Mouse (Mus musculus): ENCODE results near the gene Ms4a6c. TPM values are rescaled to one million over a fixed set of nuclear protein-coding genes. Genes with fewer than 3 reads are reported as not detected.
"Not testable (repeated sequence)": the region's sequence is repeated elsewhere in the genome, so short reads cannot be mapped to it uniquely, and the experiment has no call there.

The Ms4a6c gene
- total RNA-seq, 2 experiments from 2014 or later, result 10.2 to 10.3 TPM

DNA sequence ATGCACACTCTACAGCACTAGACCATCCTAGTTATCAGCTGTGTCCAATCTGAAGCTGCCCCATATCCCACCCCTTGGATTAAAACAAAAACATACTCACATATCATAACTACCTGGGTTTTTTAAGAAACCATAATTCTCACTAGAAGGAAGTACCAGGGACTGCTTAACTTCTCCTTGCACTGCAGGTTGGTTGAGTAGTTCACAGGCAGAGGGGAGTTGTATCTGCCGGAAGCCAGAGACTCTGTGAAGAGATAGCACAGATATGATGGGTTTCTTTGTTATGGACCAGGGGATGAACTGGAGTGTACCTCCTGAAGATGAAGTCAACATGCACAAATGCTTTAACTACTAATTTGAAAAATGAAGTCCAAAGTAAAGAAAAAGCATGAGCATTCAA lies 31.6 kb downstream of the Ms4a6c start:
- no peak for DNase-seq (ENCODE audit: low spot score in 2 of 2)

DNA sequence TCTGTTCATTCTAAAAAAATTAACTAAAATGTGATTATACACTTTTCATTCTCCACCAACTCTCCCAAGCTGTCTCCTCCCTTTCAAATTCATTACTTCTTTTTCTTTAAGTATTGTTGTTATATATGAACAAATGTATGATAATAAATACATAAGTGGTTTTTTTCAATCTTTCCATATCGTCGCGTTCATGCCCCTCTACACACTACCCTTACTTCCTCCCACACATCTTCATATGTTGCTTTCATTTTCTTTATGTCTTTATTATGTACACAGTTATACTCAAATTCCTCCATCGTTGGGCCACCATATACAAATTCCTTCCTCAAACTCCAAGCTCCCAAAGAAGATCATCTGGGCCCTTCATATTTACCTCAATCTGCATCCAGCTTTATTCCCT lies 32.2 kb downstream of the Ms4a6c start:
- DNase-seq (ENCODE audit: low spot score in 2 of 2), result no peak

DNA sequence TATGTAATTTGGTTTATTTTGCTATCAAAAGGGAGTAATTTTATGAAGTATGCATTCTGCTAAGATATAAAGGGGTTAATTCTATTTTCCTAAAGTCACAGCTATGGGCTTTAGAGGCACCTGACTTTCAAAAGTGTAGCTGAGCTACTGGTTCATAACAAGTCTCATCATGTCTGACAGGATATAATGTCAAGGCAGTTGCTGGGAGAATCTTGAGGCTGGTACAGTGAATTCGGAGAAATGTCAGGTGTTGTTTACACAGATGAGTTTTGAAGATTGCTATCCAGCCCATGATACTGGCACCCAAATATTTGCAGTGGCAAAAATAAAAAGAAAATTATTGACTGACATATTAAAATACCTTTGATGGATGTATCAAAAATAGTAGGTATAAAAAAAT lies 35.7 kb downstream of the Ms4a6c start:
- DNase-seq (ENCODE audit: low spot score in 2 of 2), result no peak

DNA sequence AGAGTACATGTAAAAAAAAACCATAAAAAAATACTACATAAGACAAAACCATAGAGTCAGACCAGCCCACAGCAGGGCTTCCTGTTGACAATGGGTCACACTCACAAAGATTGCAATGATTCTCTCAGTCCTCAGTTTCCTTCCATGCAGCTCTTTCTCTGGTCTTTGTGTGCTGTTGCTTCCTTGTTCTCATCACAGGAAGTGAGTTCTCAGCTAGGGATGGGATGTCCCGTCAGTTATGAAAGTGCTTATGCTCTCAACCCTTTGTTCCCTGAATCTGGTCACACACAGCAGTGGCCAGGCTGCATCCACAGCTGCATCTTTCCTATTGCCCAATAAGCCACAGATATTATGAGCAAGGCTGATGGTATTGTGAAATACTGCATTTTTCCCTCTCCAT lies 44.3 kb downstream of the Ms4a6c start:
- no peak for DNase-seq (ENCODE audit: low spot score in 2 of 2)

DNA sequence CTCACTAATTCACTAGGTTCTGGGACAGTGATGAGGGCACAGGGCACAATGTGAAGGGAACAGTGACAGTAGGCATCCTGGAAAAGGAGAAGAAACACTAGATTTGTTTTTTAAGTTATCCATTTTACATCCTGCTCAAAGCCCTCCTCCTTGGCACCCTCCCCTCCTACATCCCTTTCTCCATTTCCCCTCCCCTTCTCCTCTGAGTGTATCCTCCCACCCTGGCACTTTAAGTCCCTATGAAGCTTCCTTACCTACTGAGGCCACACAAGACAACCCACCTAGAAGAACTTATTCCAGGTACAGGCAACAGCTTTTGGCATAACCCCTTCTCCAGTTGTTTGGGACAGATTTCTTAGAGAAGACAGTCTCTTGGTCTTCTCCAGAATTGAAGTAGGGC lies 47.1 kb downstream of the Ms4a6c start, which contains the start of gene Ms4a6b:
Gene Ms4a6b, plus strand, starts transcription at position 267 of the 400 bp plus-strand sequence.
- no peak for DNase-seq (ENCODE audit: low spot score in 2 of 2)

DNA sequence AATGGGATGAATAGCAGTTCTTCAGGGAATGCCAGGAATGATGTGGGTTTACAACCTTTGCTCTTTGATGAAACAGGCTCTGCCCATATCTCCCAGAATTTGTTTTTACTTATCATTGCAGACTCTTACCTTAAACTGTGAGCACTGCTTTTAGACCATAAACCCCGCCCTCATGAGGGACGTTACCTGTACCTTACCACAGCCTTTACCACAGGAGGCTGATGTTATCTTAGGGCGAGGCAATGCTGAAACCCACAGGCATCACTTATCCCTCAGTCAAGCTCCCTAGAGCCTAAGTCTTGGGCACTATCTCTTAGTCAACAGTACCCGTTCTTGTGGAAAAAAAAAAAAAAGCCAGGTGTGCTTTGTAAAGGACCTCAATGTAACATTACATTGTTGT lies 47.7 kb downstream of the Ms4a6c start:
- DNase-seq (ENCODE audit: low spot score in 2 of 2), result no peak

DNA sequence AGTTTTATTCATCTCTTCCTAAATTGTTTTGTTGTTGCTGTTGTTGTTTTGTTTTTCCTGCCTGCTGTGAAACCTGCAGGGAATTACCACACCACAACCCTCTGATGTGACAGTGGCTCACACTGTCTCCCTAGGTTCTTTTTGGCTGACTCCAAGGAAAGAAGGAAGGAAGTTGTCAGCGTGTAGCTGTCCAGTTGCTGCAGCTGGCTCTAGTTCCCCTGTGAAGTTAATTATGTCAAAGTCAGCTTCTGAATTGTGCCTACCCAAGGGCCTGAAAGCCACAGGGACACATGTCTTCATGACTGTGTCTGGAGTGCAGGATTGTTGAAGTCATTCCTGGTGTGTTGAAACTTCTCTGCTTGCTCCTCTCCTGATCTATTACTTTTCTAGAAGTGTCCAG lies 48.2 kb downstream of the Ms4a6c start:
- DNase-seq (ENCODE audit: low spot score in 2 of 2), result not testable (repeated sequence)

DNA sequence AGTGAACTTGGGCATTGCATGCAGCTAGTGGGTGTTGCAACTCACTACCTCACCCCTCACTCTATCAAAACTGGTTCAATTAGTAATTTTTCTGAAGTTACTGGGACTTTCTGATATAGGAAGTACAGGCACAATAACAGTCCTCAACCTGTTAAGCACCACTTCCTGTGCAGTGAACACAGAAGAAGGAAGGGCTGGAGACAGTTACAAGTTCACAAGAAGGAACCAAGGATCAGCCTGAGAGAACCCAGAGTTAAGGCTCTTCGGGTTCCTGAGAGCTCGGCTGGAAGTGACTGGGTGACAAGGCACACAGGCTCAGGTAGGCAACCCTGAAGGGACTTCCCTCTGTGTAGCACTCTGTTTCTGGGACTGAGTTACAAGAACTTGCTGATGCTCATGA lies 49.2 kb downstream of the Ms4a6c start:
- not testable (repeated sequence) for DNase-seq (ENCODE audit: low spot score in 2 of 2)

DNA sequence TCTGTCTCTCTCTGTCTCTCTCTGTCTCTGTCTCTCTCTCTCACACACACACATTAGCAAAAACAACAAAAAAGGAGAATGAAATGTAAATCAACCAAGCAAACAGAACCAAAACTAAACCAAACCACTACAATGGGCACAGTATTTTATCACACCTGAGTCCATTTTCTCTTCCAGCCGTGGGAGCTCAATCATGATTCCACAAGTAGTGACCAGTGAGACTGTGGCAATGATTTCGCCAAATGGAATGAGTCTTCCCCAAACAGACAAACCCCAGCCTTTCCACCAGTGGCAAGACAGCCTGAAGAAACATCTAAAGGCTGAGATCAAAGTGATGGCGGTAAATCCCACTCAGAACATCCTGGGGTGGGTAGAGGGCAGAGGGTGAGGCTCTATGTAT lies 51.0 kb downstream of the Ms4a6c start:
- no peak for DNase-seq (ENCODE audit: low spot score in 2 of 2)

Other genes with a start within 250 kb of the Ms4a6c start
- gene Ms4a12, start 236.9 kb upstream of the Ms4a6c start, total RNA-seq (2021), result not detected
- gene Ms4a1, start 203.1 kb upstream of the Ms4a6c start, total RNA-seq (2021), result 1 to 10 TPM in 1 of 2 experiments, under 1 TPM in 1; 0.50 to 1.2 TPM
- not detected for gene Ms4a5, start 185.5 kb upstream of the Ms4a6c start, total RNA-seq (2021)
- gene Ms4a14, start 154.9 kb upstream of the Ms4a6c start, total RNA-seq (2021), result under 1 TPM; 0.08 to 0.11 TPM
- 1 to 10 TPM; 2.3 to 3.1 TPM for gene Ms4a7, start 133.2 kb upstream of the Ms4a6c start, total RNA-seq (2021)
- gene Ms4a4a, start 93.8 kb upstream of the Ms4a6c start, total RNA-seq (2021), result 1 to 10 TPM; 5.4 to 6.5 TPM
- gene Ms4a4c, start 64.6 kb upstream of the Ms4a6c start, total RNA-seq (2021), result not detected
- 1 to 10 TPM in 1 of 2 experiments, under 1 TPM in 1; 0.71 to 1.6 TPM for gene Ms4a4b, start 25.8 kb upstream of the Ms4a6c start, total RNA-seq (2021)
- gene Gm8369, start 16.6 kb downstream of the Ms4a6c start, total RNA-seq (2021), result not detected
- 1 to 10 TPM; 4.4 to 5.5 TPM for gene Ms4a6b, start 47.1 kb downstream of the Ms4a6c start, total RNA-seq (2021)
- gene Ms4a4d, start 67.4 kb downstream of the Ms4a6c start, total RNA-seq (2021), result under 1 TPM; 0.39 to 0.68 TPM
- gene Ms4a6d, start 135.5 kb downstream of the Ms4a6c start, total RNA-seq (2021), result 1 to 10 TPM; 3.7 to 4.4 TPM
- gene Ms4a2, start 154.4 kb downstream of the Ms4a6c start, total RNA-seq (2021), result under 1 TPM; 0.20 to 0.98 TPM
- gene Ms4a3, start 171.5 kb downstream of the Ms4a6c start, total RNA-seq (2021), result 1 to 10 TPM in 1 of 2 experiments, under 1 TPM in 1; 0.53 to 1.2 TPM
- not detected for gene Oosp2, start 191.2 kb downstream of the Ms4a6c start, total RNA-seq (2021)
- gene Oosp1, start 221.8 kb downstream of the Ms4a6c start, total RNA-seq (2021), result under 1 TPM in 1 of 2 experiments, not detected in 1; 0.96 TPM
- not detected for gene Oosp3, start 227.7 kb downstream of the Ms4a6c start, total RNA-seq (2021)